Mouse (Mus musculus) liver, adult (tissue): ENCODE measurements around the gene Ndufaf2.

Experiments used
- GATA4 ChIP-seq: IDR thresholded peaks from 2 replicates; pipeline ENCODE4 v1.6.1; 2014; ENCODE audit warnings: mild to moderate bottlenecking, low read length; ENCODE audit not compliant: insufficient replicate concordance

Ndufaf2 gene

DNA sequence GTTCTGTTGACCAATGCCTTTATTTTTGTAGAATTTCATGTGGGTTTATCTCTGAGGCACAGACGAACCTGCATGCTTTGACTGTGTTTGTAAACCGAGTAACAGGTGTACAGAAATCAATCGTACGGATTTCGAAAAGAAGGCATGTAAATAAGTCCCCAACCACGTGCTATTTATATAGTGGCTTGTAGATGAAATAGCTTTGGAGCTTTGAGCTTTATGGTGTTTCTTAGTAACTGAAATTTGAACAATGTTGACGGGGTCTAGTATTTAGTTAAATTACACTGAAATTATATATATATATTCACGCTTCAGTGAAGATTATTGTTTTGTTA lies 785 bp upstream of the Ndufaf2 start:
- no peak for TF ChIP-seq GATA4

DNA sequence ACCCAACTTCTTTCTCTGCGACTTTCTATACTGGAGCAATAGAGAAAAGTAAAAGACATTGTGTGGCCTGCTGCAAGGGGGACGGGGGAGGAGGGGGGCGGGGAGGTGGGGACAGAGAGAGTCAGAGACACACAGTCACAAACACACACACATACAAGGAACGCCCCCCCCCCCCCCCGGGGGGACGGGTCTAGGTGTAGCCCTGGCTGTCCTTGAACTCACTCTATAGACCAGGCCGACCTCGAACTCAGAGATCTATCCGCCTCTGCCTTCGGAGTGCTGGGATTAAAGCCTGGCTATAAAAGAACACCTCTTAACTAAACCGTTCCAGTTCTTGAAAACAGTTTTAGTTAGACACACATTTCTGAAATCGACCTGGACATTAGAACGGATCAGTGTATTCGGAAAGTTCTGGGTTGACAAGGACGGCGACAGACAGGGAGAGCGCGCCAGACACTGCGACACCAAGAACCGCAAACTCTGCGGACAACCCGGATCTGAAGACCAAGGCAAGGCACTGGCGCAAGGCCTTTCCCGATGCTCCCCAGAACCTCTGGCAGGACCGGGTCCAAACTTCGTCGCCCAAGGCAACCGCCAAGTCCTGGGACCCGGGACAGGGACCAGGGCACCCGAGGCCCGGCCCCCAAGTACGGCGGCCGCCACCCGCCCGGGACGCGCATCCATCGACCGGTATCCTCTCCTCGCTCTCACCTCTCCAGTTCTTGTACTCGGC lies 525 bp downstream of the Ndufaf2 start:
- TF ChIP-seq GATA4 = peak; percentile 2; the same call in 1 of the 2 replicates

DNA sequence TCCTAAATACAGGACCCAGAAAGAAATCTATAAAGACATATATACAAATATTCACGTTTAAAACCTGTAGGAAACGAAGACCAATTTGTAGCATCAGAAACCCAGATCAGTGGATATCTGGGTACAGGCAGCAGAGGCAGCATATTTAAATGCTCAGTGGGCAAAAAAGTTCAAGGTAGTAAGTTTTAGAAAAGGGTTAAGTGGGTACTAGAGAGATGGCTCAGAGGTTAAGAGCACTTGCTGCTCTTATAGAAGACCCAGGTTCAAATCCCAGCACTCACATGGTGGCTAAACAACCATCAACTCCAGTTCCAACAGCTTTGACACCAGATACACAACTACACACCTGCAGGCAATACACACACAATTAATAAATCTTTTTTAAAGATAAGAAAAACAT lies 1.3 kb downstream of the Ndufaf2 start:
- no peak for TF ChIP-seq GATA4

DNA sequence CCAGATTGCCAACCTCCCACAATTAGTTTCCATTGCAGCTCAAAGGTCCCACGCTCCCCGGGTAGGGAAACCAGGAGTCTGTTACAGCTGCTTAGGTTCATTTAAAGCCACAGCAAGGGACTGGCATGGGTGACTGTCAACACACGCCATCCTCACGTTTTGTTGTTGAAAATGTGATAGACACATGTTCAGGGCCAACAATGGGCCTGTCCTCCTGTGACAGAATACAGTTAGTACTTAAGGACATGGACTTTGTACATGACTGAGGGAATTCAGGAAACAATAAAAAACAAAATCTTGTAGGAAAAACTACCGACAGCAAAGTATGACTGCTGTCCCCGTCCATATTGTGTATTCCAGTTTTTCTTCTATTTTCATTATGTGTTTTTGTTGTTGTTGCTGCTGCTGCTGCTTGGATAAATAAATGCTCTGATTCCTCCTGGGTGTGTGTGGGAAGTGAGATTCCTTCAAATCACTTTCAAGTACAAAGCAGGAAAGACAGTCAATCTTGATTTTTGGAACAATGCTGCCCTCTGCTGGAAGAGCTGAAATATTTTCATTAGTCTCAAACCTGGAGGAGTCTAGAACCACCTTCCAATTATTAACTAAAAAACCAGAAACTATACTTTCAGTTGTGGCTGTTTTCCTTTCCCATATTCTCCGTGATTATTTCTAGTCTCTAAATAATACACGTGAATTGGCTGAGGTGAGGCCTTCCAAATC lies 5.6 kb downstream of the Ndufaf2 start:
- no peak for TF ChIP-seq GATA4

DNA sequence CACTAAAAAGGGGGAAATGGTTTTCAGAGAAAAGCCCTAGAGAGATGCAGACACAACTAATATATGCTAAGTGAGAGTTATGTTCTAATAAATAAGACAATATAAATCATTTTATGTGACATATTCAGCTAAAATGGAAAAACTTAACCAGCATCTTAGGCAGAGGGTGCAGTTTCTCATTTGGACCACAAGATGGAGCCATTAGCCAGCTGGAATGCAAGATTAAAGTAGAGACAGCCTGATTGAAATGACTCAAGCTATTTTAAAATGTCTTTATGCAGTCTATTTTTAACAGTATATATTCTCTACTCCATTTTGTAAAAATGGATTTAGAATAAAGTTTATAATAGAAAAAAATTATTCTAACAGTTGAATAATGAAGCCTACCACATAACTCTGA lies 6.6 kb downstream of the Ndufaf2 start:
- TF ChIP-seq GATA4 = 0 out of 2 replicates have a peak, but pooled peaks have one; percentile 8

DNA sequence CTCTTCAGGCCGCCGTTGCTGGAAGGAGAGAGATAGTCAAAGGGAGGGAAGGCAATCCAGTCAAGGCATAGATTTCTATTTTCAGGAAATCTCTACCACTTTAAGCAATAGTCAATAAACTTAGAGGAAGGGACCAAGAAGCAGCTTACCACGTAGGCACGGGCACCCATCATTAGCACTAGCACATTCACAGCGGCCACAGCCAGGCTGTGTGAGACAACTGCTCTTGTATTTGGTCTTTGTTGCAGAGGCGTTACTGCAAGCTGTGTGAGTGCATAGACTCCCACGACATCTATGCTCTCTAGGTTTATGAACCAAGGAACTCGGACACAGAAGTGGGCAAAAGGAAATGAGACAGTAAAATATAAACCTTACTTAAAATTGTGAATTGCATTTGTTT lies 14.3 kb downstream of the Ndufaf2 start:
- no peak for TF ChIP-seq GATA4

DNA sequence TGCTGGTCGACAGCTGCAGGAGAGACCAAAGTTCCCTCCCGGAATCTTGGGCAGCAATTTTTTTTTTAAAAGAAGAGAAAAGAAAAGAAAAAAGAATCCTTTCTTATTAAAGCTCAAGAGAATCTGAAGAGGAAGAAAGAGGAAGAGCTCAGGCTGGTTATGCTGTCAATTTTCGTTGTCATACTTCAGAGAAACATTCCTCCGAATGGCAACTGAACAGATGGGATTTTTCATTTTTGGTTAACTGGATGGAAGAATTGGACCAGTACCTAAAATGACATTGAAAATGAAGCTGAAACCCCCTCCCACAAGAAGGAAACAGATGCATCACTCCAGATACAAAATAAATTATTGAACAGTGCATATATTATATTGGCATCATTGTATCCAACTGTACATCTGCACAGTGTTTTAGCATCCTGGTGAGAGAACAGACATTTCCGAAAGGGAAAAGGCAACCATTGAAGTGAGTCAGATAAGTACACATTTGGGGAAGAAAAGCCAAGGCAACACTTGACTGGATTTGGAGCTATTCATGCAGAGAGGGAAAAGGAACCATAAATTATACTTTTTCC lies 19.9 kb downstream of the Ndufaf2 start:
- TF ChIP-seq GATA4 = no peak

DNA sequence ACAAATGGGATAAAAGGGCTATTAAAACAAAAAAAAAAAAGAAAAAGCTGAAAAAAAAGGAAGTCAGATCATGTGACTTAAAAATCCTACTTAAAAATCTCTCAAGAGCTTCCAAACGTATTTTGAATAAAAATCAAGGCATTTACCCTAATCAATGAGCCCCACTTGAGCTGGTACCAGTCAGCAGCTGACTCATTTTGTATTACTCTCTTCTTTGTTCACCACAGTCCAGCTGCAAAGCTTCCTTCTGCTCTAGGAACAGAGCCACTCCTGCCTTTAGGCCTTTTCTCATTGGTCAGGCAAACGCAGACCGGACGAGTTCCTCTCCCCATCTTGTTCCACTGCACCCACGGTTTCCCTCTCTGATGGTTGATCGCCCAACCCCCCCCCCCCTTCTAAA lies 22.8 kb downstream of the Ndufaf2 start:
- no peak for TF ChIP-seq GATA4

DNA sequence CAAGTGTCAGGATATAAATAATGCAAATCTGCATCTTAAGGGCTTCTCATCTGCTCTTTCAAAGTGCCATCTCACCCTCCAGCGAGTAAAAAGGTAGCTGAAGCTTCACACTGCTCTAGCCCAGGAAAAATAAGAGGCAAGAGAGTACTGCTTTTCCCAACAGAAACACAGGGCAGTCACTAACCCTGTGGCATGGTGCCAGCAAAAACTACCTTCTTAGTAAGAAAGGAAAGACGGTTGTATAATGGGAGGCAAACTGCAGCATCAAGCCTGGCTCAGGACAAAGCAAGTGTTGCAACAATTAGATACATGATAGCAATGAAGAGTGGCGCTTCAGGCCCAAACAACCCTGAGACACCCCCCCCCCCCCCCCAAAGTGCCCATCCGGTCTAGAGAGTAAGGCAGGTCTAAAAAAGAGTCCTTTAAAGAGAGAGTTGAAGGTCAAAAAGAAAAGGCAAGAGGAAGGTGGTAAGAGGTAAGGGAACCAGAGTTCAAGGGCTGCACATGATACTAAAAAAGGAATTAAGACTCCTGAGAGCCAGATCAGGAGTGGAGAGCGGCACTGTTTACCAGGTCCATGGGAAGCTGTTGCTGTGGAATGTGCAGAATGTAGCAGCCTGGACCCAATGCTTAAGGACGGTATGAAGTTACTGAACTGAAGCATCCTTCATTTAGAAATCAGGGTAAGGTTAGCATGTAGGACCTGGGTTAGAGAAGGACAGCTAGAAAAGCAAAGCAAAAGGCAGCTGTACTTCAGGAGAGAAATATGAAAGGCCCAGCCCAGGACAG lies 26.2 kb downstream of the Ndufaf2 start:
- TF ChIP-seq GATA4 = no peak

DNA sequence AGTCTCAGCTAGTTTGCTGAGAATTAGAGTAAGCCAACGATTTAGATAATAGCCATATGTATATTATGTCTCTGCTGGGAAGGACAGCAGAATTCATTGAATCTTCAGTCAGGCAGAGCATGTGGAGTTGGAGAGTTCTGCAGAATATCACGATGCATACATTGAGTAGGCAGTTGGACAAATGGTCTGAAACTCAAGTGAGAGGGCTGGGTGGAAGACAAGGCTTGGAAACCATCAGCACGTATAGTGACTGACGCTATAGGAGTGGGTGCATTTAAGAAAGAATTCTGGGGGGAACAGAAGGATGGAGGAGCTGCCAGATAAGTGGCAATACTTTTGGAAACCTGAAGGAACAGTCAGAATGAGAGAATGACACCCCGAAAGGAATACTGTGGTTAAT lies 27.7 kb downstream of the Ndufaf2 start:
- TF ChIP-seq GATA4 = no peak

DNA sequence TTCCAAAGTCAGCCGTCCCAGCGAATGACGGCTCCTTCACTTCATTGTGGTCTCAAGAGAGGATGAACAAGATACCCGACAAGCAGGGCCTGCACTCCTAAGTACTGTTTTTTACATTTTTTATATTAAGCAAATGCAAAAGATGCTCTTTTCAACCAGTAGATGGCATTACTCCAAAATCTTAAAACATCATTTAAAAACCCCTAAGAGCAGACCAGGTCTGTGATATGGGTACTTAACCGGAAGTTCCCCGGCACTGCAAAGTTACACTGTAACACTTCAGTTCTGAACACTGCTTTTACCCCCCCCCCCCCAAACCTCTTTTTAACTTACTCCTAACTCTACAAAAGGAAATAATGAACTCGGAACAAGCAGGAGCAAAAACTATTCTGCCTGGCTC lies 29.4 kb downstream of the Ndufaf2 start:
- no peak for TF ChIP-seq GATA4

DNA sequence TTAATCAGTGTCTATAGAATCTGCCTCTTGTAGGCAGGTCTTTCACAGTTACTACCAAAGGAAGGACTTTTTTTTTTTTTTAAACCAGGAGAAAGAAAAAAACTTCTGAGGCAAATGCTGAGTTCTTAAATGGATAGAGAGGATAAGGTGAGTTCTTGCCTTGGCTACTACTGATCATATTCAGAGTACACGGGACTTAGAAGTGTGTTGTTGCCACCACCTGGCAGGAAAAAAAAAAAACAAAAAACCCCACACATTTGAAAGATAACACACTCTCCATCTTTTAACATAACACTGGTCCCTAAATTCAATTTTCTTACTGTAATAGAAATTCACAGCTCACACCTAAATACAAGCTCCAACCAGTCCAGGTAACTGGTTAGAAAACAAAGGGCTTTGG lies 30.5 kb downstream of the Ndufaf2 start:
- no peak for TF ChIP-seq GATA4

DNA sequence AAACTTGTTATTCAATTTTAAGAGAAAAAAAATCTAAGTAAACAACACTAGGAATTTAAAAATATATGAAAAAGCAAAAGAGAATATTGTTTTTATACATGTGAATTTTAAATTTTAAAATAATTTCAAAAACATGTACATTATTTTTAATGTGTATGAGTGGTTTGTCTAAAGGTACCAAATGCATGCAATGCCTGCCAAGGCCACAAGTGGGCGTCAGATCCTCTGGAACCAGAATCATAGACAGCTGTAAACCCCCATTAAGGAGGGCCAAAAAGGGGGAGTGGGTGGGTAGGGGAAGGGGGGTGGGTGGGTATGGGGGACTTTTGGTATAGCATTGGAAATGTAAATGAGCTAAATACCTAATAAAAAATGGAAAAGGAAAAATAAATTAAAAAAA lies 31.3 kb downstream of the Ndufaf2 start:
- no peak for TF ChIP-seq GATA4

DNA sequence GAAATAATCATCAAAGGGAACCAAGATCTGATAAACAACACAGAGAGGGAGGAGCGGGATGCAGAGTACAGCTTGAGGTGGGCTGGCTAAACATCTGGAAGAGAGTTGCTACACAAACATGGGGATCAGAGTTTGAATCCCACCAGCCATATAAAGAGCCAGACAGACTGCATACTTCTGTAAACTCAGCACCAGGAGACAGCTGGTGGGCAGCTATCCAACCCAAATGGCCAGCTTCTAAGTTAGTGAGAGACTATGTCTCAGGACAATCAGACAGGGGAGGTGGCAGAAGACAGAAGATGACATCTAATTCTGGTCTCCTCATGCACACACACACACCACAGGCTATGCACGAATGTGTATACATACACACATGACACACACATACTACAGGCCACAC lies 32.2 kb downstream of the Ndufaf2 start:
- TF ChIP-seq GATA4 = no peak

DNA sequence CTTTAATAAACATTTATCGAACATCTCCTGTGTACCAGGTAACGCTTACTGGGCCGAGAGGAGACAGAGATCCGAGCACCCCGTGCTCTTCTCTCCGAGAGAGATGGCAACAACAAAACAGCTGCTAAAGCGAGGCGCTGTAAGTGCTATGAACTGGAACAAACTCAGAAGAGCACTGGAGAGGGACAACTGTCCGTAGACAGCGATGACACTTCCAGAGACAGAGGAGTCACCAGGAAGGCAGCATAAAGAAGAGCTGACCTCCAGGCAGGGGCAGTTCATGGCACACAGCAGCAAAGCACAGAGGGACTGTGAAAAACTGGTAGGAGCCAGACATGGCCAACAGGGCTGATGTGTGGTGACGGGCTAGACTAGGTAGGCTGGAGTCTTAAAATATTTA lies 34.3 kb downstream of the Ndufaf2 start:
- TF ChIP-seq GATA4 = no peak
